Mouse (Mus musculus) midbrain, embryonic 16.5 days (tissue): ENCODE data around the gene Rhog. TPM values are rescaled to one million over a fixed set of nuclear protein-coding genes. Genes with fewer than 3 reads are reported as not detected.

Experiments used
- ATAC-seq: fragments of 200-750 bp; cut with Nextera tagmentation; 2 replicates; pipeline ENCODE4 v1.8.0; 2017; ENCODE audit warnings: moderate TSS enrichment
- H3K27ac ChIP-seq: fragments of 300-500 bp; sonication (generic); 2 replicates; pipeline ENCODE4 v1.5.1; 2014; ENCODE audit warnings: mild to moderate bottlenecking, low read length, mixed read lengths
- H3K27me3 ChIP-seq: fragments of 300-500 bp; sonication (generic); 2 replicates; pipeline ENCODE4 v1.6.1; 2014; ENCODE audit warnings: low read depth, low read length, mixed read lengths; ENCODE audit not compliant: control insufficient read depth, insufficient read depth
- H3K36me3 ChIP-seq: fragments of 300-500 bp; sonication (generic); 2 replicates; pipeline ENCODE4 v1.6.1; 2014; ENCODE audit warnings: mild to moderate bottlenecking, low read length, moderate library complexity, mixed read lengths; ENCODE audit not compliant: control insufficient read depth, insufficient read depth
- H3K4me1 ChIP-seq: fragments of 300-500 bp; sonication (generic); 2 replicates; pipeline ENCODE4 v1.6.1; 2014; ENCODE audit warnings: mild to moderate bottlenecking, low read length, mixed read lengths; ENCODE audit not compliant: control insufficient read depth, insufficient read depth
- H3K4me2 ChIP-seq: fragments of 300-500 bp; sonication (generic); 2 replicates; pipeline ENCODE4 v1.6.1; 2014; ENCODE audit warnings: mild to moderate bottlenecking, low read length, mixed read lengths
- H3K4me3 ChIP-seq: fragments of 300-500 bp; sonication (generic); 2 replicates; pipeline ENCODE4 v1.5.1; 2014; ENCODE audit warnings: low read depth, mild to moderate bottlenecking, low read length, moderate library complexity, mixed read lengths
- H3K9ac ChIP-seq: fragments of 300-500 bp; sonication (generic); 2 replicates; pipeline ENCODE4 v1.6.1; 2014; ENCODE audit warnings: low read depth, low read length, mixed read lengths
- H3K9me3 ChIP-seq: fragments of 300-500 bp; sonication (generic); replicated peaks from 2 replicates; pipeline ENCODE4 v1.6.1; 2014; ENCODE audit warnings: mild to moderate bottlenecking, low read length, mixed read lengths; ENCODE audit not compliant: control insufficient read depth, poor library complexity, severe bottlenecking
- WGBS: fragments of 180-500 bp; shearing (Covaris S2); extraction: QIAGEN DNeasy Blood & Tissue Kit; methylation state at CpG from one replicate; pipeline ENCODE4 v1.1.7; 2014; 5-methylcytosine and 5-hydroxymethylcytosine counted together
- polyA plus RNA-seq: library from polyadenylated mRNA; unstranded; fragments of >200 nt; fragmentation: Nextera tagmentation; extraction: Ambion mirVana; gene quantifications from 2 replicates; pipeline ENCODE4 v1.2.1, GENCODE M21; 2015

Gene Rhog
- 12.8 and 14.6 TPM in 2 replicates for polyA plus RNA-seq

GRCm38 (mm10) chr7:102255954-102256353, at the start of gene Rhog:
Gene Rhog (minus strand): TSS chr7:102256054.
- Histone ChIP-seq H3K27me3 (no peaks in the 10 kb centered on the region), H3K9me3 (no peaks in the 10 kb centered on the region)
- WGBS: 88% methylated on average over 3 of the region's 3 CpGs

GRCm38 (mm10) chr7:102305596-102305995, 49.7 kb upstream of the Rhog start:
- Histone ChIP-seq H3K9ac (no peak overlapping the region), H3K4me3 (no peak overlapping the region), H3K9me3 (0 out of 2 replicates have a peak, but pooled peaks cover 3% of the 10 kb centered on the region), H3K27me3 (no peaks in the 10 kb centered on the region), H3K4me1 (no peaks in the 10 kb centered on the region), H3K4me2 (no peak overlapping the region), H3K27ac (no peak overlapping the region), H3K36me3 (no peaks in the 10 kb centered on the region)
- WGBS: 93% methylated on average over 2 of the region's 2 CpGs
- no peak for ATAC-seq

More at GRCm38 (mm10) chr7:102255954-102256353, at the start of gene Rhog:
- no peak for ATAC-seq
- peaks cover 3% of the 10 kb centered on the region; the same call in 1 of the 2 replicates for H3K4me1 ChIP-seq
- no peaks in the 10 kb centered on the region for H3K36me3 ChIP-seq
- no peak within 1 kb of the TSS for H3K27ac ChIP-seq
- H3K9ac ChIP-seq: no peak within 1 kb of the TSS
- no peak within 1 kb of the TSS for H3K4me3 ChIP-seq
- no peak within 1 kb of the TSS for H3K4me2 ChIP-seq

DNA sequence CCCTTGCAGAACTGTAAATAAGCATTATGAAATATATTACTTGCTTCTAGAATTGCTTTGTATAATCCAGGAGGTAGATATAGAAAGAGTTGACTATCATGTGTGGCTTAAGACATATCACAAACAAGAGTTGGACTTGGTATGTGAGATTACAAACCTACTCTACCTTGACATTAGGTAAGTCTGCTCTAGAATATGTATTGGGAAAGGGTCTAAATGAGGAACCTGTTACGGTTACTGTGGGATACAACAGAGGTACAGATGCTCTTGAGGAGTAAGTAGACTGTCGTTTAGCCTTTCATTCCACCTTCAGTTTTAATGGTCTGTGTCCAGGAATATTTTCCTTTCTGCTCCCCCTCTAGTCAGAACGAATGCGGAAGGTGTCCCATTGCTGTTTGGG, 46.6 kb upstream of the Rhog start:
- no peak overlapping the region for H3K27ac ChIP-seq
- no peaks in the 10 kb centered on the region for H3K4me1 ChIP-seq
- H3K4me3 ChIP-seq: no peak overlapping the region
- H3K4me2 ChIP-seq: no peak overlapping the region
- 92% methylated on average over 4 of the region's 4 CpGs for WGBS
- no peaks in the 10 kb centered on the region for H3K27me3 ChIP-seq
- no peaks in the 10 kb centered on the region for H3K9me3 ChIP-seq
- H3K36me3 ChIP-seq: no peaks in the 10 kb centered on the region
- H3K9ac ChIP-seq: no peak overlapping the region
- no peak for ATAC-seq

- Histone ChIP-seq H3K27ac (no peak overlapping the region), H3K27me3 (no peaks in the 10 kb centered on the region), H3K9ac (no peak overlapping the region), H3K9me3 (no peaks in the 10 kb centered on the region), H3K36me3 (no peaks in the 10 kb centered on the region), H3K4me1 (no peaks in the 10 kb centered on the region), H3K4me3 (no peak overlapping the region), H3K4me2 (no peak overlapping the region)
- no peak for ATAC-seq
- 89% methylated on average over 1 of the region's 1 CpGs for WGBS
These were observed 44.9 kb upstream of the Rhog start for GRCm38 (mm10) chr7:102300761-102301160.

- H3K4me1 ChIP-seq: peaks cover 3% of the 10 kb centered on the region; the same call in 1 of the 2 replicates
- ATAC-seq: no peak
- H3K4me3 ChIP-seq: no peak overlapping the region
- no peaks in the 10 kb centered on the region for H3K36me3 ChIP-seq
- H3K9ac ChIP-seq: no peak overlapping the region
- no peaks in the 10 kb centered on the region for H3K9me3 ChIP-seq
- WGBS: 8% methylated on average over 2 of the region's 2 CpGs
- no peaks in the 10 kb centered on the region for H3K27me3 ChIP-seq
- H3K27ac ChIP-seq: no peak overlapping the region
- no peak overlapping the region for H3K4me2 ChIP-seq
These were observed 37.4 kb upstream of the Rhog start for GRCm38 (mm10) chr7:102293234-102293633.

DNA sequence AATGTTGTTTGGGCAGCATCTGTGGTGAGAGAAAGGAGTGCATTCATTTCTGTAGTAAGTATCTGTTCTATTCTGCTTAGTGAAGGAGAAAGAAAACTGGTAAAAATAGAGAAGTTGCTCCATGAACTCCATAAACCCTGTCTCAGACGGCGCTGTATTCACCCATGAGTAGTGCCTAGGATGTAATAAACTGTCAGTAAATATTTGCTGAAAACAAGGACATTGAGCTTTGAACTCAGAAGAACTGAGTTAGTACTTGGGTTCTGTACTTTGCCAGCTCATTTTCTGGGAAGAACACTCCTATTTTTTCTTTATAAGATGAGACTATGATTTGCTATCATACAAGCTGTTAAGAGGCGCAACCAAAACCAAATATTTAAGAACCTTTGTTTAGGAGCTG, 36.4 kb upstream of the Rhog start:
- Histone ChIP-seq H3K4me1 (peaks cover 3% of the 10 kb centered on the region; the same call in 1 of the 2 replicates), H3K4me2 (no peak overlapping the region), H3K4me3 (no peak overlapping the region), H3K27ac (no peak overlapping the region), H3K9me3 (no peaks in the 10 kb centered on the region), H3K27me3 (no peaks in the 10 kb centered on the region), H3K36me3 (no peaks in the 10 kb centered on the region), H3K9ac (no peak overlapping the region)
- WGBS: 96% methylated on average over 3 of the region's 3 CpGs
- no peak for ATAC-seq

DNA sequence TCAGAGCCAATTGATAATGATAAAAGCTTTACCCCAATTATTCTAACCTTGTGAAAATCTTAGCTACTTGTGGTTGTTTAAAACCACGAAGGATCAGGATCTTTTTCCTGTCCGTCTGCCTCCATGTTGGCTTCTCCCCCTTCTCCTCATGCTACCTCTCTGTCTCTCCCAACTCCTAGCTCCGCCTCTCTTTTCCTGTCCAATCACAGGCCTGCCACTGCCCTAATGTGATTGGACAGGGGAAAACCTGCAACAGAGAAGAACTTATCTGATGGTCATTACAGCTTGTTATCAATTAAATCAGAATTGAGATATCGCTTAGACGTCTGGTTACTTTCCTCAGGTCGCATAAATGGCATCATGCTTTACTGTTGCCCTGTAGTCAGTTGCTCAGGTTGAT, 33.6 kb upstream of the Rhog start:
- 87% methylated on average over 6 of the region's 6 CpGs for WGBS
- no peak overlapping the region for H3K9ac ChIP-seq
- H3K4me3 ChIP-seq: no peak overlapping the region
- H3K4me2 ChIP-seq: no peak overlapping the region
- no peaks in the 10 kb centered on the region for H3K27me3 ChIP-seq
- no peaks in the 10 kb centered on the region for H3K36me3 ChIP-seq
- no peak overlapping the region for H3K27ac ChIP-seq
- no peak for ATAC-seq
- peaks cover 3% of the 10 kb centered on the region; the same call in 1 of the 2 replicates for H3K4me1 ChIP-seq
- H3K9me3 ChIP-seq: no peaks in the 10 kb centered on the region

- no peak overlapping the region for H3K9ac ChIP-seq
- no peak for ATAC-seq
- H3K27me3 ChIP-seq: no peaks in the 10 kb centered on the region
- no peak overlapping the region for H3K4me2 ChIP-seq
- H3K9me3 ChIP-seq: no peaks in the 10 kb centered on the region
- WGBS: 89% methylated on average over 5 of the region's 5 CpGs
- H3K27ac ChIP-seq: no peak overlapping the region
- H3K4me1 ChIP-seq: no peaks in the 10 kb centered on the region
- no peaks in the 10 kb centered on the region for H3K36me3 ChIP-seq
- H3K4me3 ChIP-seq: no peak overlapping the region
These were observed 26.4 kb upstream of the Rhog start for GRCm38 (mm10) chr7:102282261-102282660.

- Histone ChIP-seq H3K27ac (no peak overlapping the region), H3K4me2 (no peak overlapping the region), H3K4me1 (no peaks in the 10 kb centered on the region), H3K27me3 (no peaks in the 10 kb centered on the region), H3K36me3 (no peaks in the 10 kb centered on the region), H3K4me3 (no peak overlapping the region), H3K9me3 (no peaks in the 10 kb centered on the region), H3K9ac (no peak overlapping the region)
- ATAC-seq: no peak
- WGBS: 94% methylated on average over 1 of the region's 1 CpGs
These were observed 25.5 kb upstream of the Rhog start for GRCm38 (mm10) chr7:102281403-102281802.
